Mouse (Mus musculus): ENCODE measurements around the gene Scnn1g.

DNA sequence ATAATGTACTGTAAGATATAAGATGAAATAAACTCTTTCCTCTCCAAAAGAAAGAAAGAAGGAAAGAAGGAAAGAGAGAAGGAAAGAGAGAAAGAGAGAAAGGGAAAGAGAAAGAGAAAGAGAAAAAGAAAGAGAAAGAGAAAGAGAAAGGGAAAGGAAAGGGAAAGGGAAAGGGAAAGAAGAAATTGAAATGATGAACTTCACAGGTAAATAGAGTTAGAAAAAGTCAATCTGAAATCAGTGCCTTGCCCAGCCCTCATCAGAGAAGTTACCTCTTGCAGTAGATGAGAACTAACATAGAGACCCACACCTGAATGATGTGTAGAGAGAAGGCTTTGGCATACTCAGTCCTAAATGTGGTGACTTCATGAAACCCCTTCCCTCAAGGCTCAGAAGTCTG lies 44.9 kb upstream of the Scnn1g start:
- TF ChIP-seq CTCF (IDR thresholded peaks at IDR 0.05; ENCODE audit: low read depth, low read length) = no peak
- TF ChIP-seq GATA1 (IDR thresholded peaks at IDR 0.05; ENCODE audit: borderline replicate concordance, low read length) = no peak
- TF ChIP-seq TAL1 (conservative IDR thresholded peaks at IDR 0.05; ENCODE audit: low read depth, low read length) = no peak
- TF ChIP-seq POLR2AphosphoS5 (IDR thresholded peaks at IDR 0.05; ENCODE audit: insufficient replicate concordance, low read depth, low read length) = no peak
